Mouse (Mus musculus) lung, adult 2 months (tissue): ENCODE results near the gene Wdr1.

Source experiments
- CTCF ChIP-seq: fragments of 200-500 bp; IDR thresholded peaks from 2 replicates; pipeline ENCODE4 v1.5.1; 2011; ENCODE audit warnings: mild to moderate bottlenecking, low read length, control low read depth; ENCODE audit not compliant: insufficient read depth
- POLR2A ChIP-seq: fragments of 200-500 bp; IDR thresholded peaks from 2 replicates; pipeline ENCODE4 v1.6.1; 2011; ENCODE audit warnings: low read depth, mild to moderate bottlenecking, control low read depth, low read length, borderline replicate concordance; ENCODE audit errors: extremely low read depth

GRCm38 (mm10) chr5:38558831-38559230, 4.2 kb downstream of the Wdr1 start:
- TF ChIP-seq POLR2A (no peak), CTCF (no peak)
